Mouse (Mus musculus): Measurements from ENCODE around the gene Olfr1457. TPM values are rescaled to one million over a fixed set of nuclear protein-coding genes. Genes with fewer than 3 reads are reported as not detected.

The Olfr1457 gene
- total RNA-seq (2022) = not detected

DNA sequence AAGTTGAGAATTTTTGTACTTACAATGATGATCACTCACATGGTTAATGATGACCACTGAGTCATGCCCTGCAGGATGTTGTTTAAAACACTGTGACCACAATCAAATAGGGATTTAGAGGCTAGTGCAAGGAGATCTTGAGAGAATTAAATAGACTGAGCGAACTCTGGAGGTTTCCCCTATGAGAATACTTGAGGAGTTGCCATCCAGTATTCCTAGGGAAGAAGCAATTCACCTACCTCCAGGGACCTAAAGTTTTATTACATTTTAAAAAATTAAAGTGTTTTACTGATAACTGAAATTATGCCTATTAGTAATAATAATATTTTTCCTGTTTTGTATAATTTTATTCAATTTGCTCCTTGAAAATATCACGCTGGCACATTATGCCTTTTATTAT lies at the start of gene Olfr1457:
Gene Olfr1457 (minus strand): TSS at position 101 of the 400 bp plus-strand sequence.
- no peak for DNase-seq (ENCODE audit: low spot score in 2 of 2)

GRCm38 (mm10) chr19:13106675-13107074 lies 9.0 kb upstream of the Olfr1457 start, which contains the start of gene Olfr1458:
TSS of gene Olfr1458 (minus strand) at chr19:13106775.
- no peak for DNase-seq (ENCODE audit: low spot score in 2 of 2)

- no peak for DNase-seq (ENCODE audit: low spot score in 2 of 2)
Measured at GRCm38 (mm10) chr19:13093908-13094307, 3.8 kb downstream of the Olfr1457 start.

DNA sequence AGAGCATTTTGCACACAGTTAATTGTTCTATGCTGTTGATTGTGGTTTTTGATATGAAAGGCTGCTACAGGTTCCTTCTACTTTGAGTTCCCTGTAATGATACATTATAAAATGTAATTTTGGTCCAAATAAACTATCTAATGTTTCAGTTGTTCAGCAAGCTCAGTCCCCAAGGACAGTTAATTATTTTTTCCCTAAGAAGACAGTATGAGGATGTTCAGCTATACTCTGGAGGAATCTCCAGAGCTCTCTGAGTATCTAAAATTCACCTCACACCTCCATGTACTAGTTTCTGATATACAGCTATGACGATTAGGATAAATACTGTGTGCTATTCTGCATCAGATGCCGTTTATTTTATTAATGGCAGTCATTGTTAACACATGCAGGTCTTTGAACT lies 37.4 kb downstream of the Olfr1457 start, which contains the start of gene Olfr1454:
Gene Olfr1454 (plus strand): TSS at position 301 of the 400 bp plus-strand sequence.
- no peak for DNase-seq (ENCODE audit: low spot score in 2 of 2)

Other genes starting within 250 kb of the Olfr1457 start
- not detected for gene Olfr1444, start 240.6 kb downstream of the Olfr1457 start, total RNA-seq (2022)
- not detected for gene Olfr1445, start 214.0 kb downstream of the Olfr1457 start, total RNA-seq (2022)
- not detected for gene Olfr1446, start 204.4 kb downstream of the Olfr1457 start, total RNA-seq (2022)
- gene Olfr1447, start 194.1 kb downstream of the Olfr1457 start, total RNA-seq (2022) = not detected
- not detected for gene Olfr1448, start 173.5 kb downstream of the Olfr1457 start, total RNA-seq (2022)
- not detected for gene Olfr1449, start 167.1 kb downstream of the Olfr1457 start, total RNA-seq (2022)
- not detected for gene Olfr1450, start 147.6 kb downstream of the Olfr1457 start, total RNA-seq (2022)
- not detected for gene Olfr1451, start 102.9 kb downstream of the Olfr1457 start, total RNA-seq (2022)
- gene Olfr1453, start 69.6 kb downstream of the Olfr1457 start, total RNA-seq (2022) = not detected
- not detected for gene Olfr1454, start 37.3 kb downstream of the Olfr1457 start, total RNA-seq (2022)
- not detected for gene Olfr1458, start 8.9 kb upstream of the Olfr1457 start, total RNA-seq (2022)
- gene Olfr1459, start 51.7 kb upstream of the Olfr1457 start, total RNA-seq (2022) = under 1 TPM; 0.11 to 0.37 (median 0.17) TPM
- gene Olfr1461, start 65.1 kb upstream of the Olfr1457 start, total RNA-seq (2022) = not detected
- not detected for gene Olfr1462, start 87.8 kb upstream of the Olfr1457 start, total RNA-seq (2022)
- gene Olfr1463, start 133.4 kb upstream of the Olfr1457 start, total RNA-seq (2022) = not detected
- gene Olfr1465, start 217.7 kb upstream of the Olfr1457 start, total RNA-seq (2022) = not detected
- gene Olfr1466, start 241.0 kb upstream of the Olfr1457 start, total RNA-seq (2022) = not detected